Mouse (Mus musculus): ENCODE results near the gene Map3k5. TPM values are rescaled to one million over a fixed set of nuclear protein-coding genes. Genes with fewer than 3 reads are reported as not detected.

The Map3k5 gene
- total and polyA plus RNA-seq, 3 experiments = 15.8 to 31.0 (median 27.6) TPM

GRCm38 (mm10) chr10:20004786-20005185 lies 70.5 kb downstream of the Map3k5 start:
- peaks cover 16 to 50% of the 10 kb centered on the region in 2 experiments for H3K36me3 ChIP-seq (replicated peaks in 1 of 2; ENCODE audit: control insufficient read depth in 1 of 2, insufficient read depth in 1 of 2, low read length in 1 of 2)
- peaks cover 22% of the 10 kb centered on the region for H3K9me3 ChIP-seq (replicated peaks; ENCODE audit: low read length)
- dilution Hi-C loops (cut with MboI; ENCODE audit: extremely low pct_ligation_motif_present, extremely low pct_unique_long_range_greater_than_20kb, low sequenced_read_pairs) = no loop called here
- in situ Hi-C loops (cut with MboI; ENCODE audit: low pct_ligation_motif_present, low pct_unique_long_range_greater_than_20kb, low sequenced_read_pairs) = loop anchor here (10.0 kb wide), 1 partner anchor 60 kb away; no protein-coding TSS in a partner anchor
- H3K27ac ChIP-seq (ENCODE audit: insufficient read depth, low read depth) = peak overlapping the region; percentile 64
- peaks cover 15 to 62% of the 10 kb centered on the region in 2 experiments for H3K4me1 ChIP-seq (ENCODE audit: control insufficient read depth in 1 of 2, insufficient read depth in 2 of 2)
- H3K9ac ChIP-seq (ENCODE audit: insufficient read depth, low read depth) = peak overlapping the region; percentile 17
- TF ChIP-seq E2F4 (IDR thresholded peaks at IDR 0.05; ENCODE audit: insufficient replicate concordance, low read depth, low read length) = no peak
- no peaks in the 10 kb centered on the region for H3K27me3 ChIP-seq (replicated peaks)
- no peak overlapping the region for H3K4me3 ChIP-seq (replicated peaks in 1 of 3; ENCODE audit: low read depth in 2 of 3, low read length in 2 of 3, poor library complexity in 1 of 3)
- no peak for DNase-seq (ENCODE audit: extremely low read depth)
- peaks cover 31% of the 10 kb centered on the region for H3K79me2 ChIP-seq (replicated peaks; ENCODE audit: control insufficient read depth, extremely low read depth, insufficient read depth, poor library complexity, severe bottlenecking)
- peak overlapping the region; percentile 72 for H3K4me2 ChIP-seq (ENCODE audit: insufficient read depth, low read depth, poor library complexity, severe bottlenecking)

DNA sequence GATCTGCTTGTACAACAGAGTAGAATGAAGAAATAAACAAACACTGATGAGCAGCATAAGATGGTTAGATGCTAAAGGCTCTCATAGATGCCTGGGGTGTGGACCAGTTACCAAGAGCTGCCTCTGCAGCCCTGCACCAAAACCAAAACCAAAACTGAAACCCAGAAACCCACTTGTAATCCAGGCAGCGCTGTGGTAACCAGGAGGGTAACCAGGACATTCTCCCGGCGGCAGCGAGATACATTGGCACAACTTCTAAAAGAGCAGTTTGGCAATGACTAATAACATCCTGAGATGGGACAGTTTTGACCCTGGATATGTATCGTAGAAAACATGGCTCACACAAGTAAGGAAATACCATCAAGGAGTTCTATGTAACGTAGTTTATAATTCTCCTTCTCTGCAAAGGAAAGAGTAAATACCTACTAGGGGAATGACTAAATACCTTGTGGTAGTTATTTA lies 71.2 kb downstream of the Map3k5 start:
- TF ChIP-seq POLR2A (IDR thresholded peaks at IDR 0.05; ENCODE audit: low read depth, low read length) (peak; percentile 20; the same call in 1 of the 2 replicates), MEF2A (IDR thresholded peaks at IDR 0.05; ENCODE audit: borderline replicate concordance, low read depth, low read length) (peak; percentile 56; the same call in 1 of the 2 replicates), RAD21 (IDR thresholded peaks at IDR 0.05; ENCODE audit: low read depth, low read length) (no peak), BHLHE40 (IDR thresholded peaks at IDR 0.05; ENCODE audit: low read depth, low read length) (peak; percentile 58), CHD2 (IDR thresholded peaks at IDR 0.05; ENCODE audit: low read length) (0 out of 2 replicates have a peak, but pooled peaks have one; percentile 25), EP300 (IDR thresholded peaks at IDR 0.05; ENCODE audit: low read length) (peak; percentile 82), KAT2A (IDR thresholded peaks at IDR 0.05; ENCODE audit: insufficient replicate concordance, low read length) (no peak), SMC3 (IDR thresholded peaks at IDR 0.05; ENCODE audit: low read depth, low read length) (0 out of 2 replicates have a peak, but pooled peaks have one; percentile 2), ETS1 (conservative IDR thresholded peaks at IDR 0.05; ENCODE audit: low read depth, low read length) (peak; percentile 85), JUND (conservative IDR thresholded peaks at IDR 0.05; ENCODE audit: low read depth, low read length) (peak; percentile 31; the same call in 1 of the 2 replicates), MAX (IDR thresholded peaks at IDR 0.05; ENCODE audit: low read length) (no peak), ZKSCAN1 (IDR thresholded peaks at IDR 0.05; ENCODE audit: borderline replicate concordance, low read depth, low read length) (no peak), MYC (IDR thresholded peaks at IDR 0.05; ENCODE audit: low read depth, low read length) (0 out of 2 replicates have a peak, but pooled peaks have one; percentile 57), SIN3A (IDR thresholded peaks at IDR 0.05; ENCODE audit: low read length) (peak; percentile 74; the same call in 1 of the 2 replicates), ZMIZ1 (IDR thresholded peaks at IDR 0.05; ENCODE audit: low read depth, low read length) (peak; percentile 68; the same call in 1 of the 2 replicates), NELFE (IDR thresholded peaks at IDR 0.05; ENCODE audit: low read depth, low read length) (0 out of 2 replicates have a peak, but pooled peaks have one; percentile 30), GABPA (IDR thresholded peaks at IDR 0.05; ENCODE audit: insufficient replicate concordance, low read depth, low read length) (no peak), ZC3H11A (IDR thresholded peaks at IDR 0.05; ENCODE audit: low read depth, low read length) (no peak), TCF12 (IDR thresholded peaks at IDR 0.05; ENCODE audit: low read depth, low read length) (0 out of 2 replicates have a peak, but pooled peaks have one; percentile 38), ZNF384 (IDR thresholded peaks at IDR 0.05; ENCODE audit: low read depth, low read length) (no peak), JUN (IDR thresholded peaks at IDR 0.05; ENCODE audit: insufficient read depth, low read depth, low read length) (peak; percentile 39), CHD1 (IDR thresholded peaks at IDR 0.05; ENCODE audit: low read depth, low read length) (0 out of 2 replicates have a peak, but pooled peaks have one; percentile 75), TBP (conservative IDR thresholded peaks at IDR 0.05; ENCODE audit: low read depth, low read length) (peak; percentile 60; the same call in 1 of the 2 replicates), HCFC1 (IDR thresholded peaks at IDR 0.05; ENCODE audit: low read depth, low read length) (no peak), MXI1 (IDR thresholded peaks at IDR 0.05; ENCODE audit: low read depth, low read length) (peak; percentile 54; the same call in 1 of the 2 replicates), ELF1 (IDR thresholded peaks at IDR 0.05; ENCODE audit: low read depth, low read length) (0 out of 2 replicates have a peak, but pooled peaks have one; percentile 31), IRF4 (IDR thresholded peaks at IDR 0.05; ENCODE audit: low read depth, low read length) (peak; percentile 93)

More for the DNA sequence above, 71.2 kb downstream of the Map3k5 start:
- H3K4me3 ChIP-seq (replicated peaks in 1 of 3; ENCODE audit: low read depth in 2 of 3, low read length in 2 of 3, poor library complexity in 1 of 3) = peak overlapping the region; percentile 7 to 31 (median 11)
- H3K27me3 ChIP-seq (replicated peaks) = no peaks in the 10 kb centered on the region
- in situ Hi-C loops (cut with MboI; ENCODE audit: low pct_ligation_motif_present, low pct_unique_long_range_greater_than_20kb, low sequenced_read_pairs) = loop anchor here (10.0 kb wide), 1 partner anchor 59 kb away; no protein-coding TSS in a partner anchor
- dilution Hi-C loops (cut with MboI; ENCODE audit: extremely low pct_ligation_motif_present, extremely low pct_unique_long_range_greater_than_20kb, low sequenced_read_pairs) = no loop called here
- H3K27ac ChIP-seq (ENCODE audit: insufficient read depth, low read depth) = peak overlapping the region; percentile 64; the same call in 1 of the 2 replicates
- DNase-seq (ENCODE audit: extremely low read depth) = peak; percentile 81
- peaks cover 14 to 61% of the 10 kb centered on the region in 2 experiments for H3K4me1 ChIP-seq (ENCODE audit: control insufficient read depth in 1 of 2, insufficient read depth in 2 of 2)
- H3K79me2 ChIP-seq (replicated peaks; ENCODE audit: control insufficient read depth, extremely low read depth, insufficient read depth, poor library complexity, severe bottlenecking) = peaks cover 31% of the 10 kb centered on the region
- H3K9me3 ChIP-seq (replicated peaks; ENCODE audit: low read length) = peaks cover 29% of the 10 kb centered on the region
- peak overlapping the region; percentile 72 for H3K4me2 ChIP-seq (ENCODE audit: insufficient read depth, low read depth, poor library complexity, severe bottlenecking)
- peaks cover 18 to 57% of the 10 kb centered on the region in 2 experiments for H3K36me3 ChIP-seq (replicated peaks in 1 of 2; ENCODE audit: control insufficient read depth in 1 of 2, insufficient read depth in 1 of 2, low read length in 1 of 2)
- peak overlapping the region; percentile 17; the same call in 1 of the 2 replicates for H3K9ac ChIP-seq (ENCODE audit: insufficient read depth, low read depth)

Data from CH12.LX (cell line).